Mouse (Mus musculus) heart, embryonic 14.5 days (tissue): ENCODE measurements around the gene Phgr1. TPM values are rescaled to one million over a fixed set of nuclear protein-coding genes. Genes with fewer than 3 reads are reported as not detected.

ENCODE experiments used
- ATAC-seq: fragments of 200-750 bp; cut with Nextera tagmentation; 2 replicates; pipeline ENCODE4 v1.8.0; 2017; ENCODE audit warnings: low read depth, moderate TSS enrichment; ENCODE audit not compliant: insufficient number of reproducible peaks, insufficient read depth, low FRiP score
- H3K27ac ChIP-seq, 2 experiments: fragments of 200-500 bp in 1 of 2; fragments of 300-500 bp in 1 of 2; sonication (generic) in 1 of 2; replicated peaks in 1 of 2; 2 replicates each; pipeline ENCODE4 v1.5.1; 2012 to 2014; ENCODE audit warnings: low read depth in 2 of 2, low read length in 2 of 2, control low read depth in 1 of 2, mild to moderate bottlenecking in 1 of 2, mixed read lengths in 1 of 2; ENCODE audit not compliant: control insufficient read depth in 1 of 2, insufficient read depth in 1 of 2
- H3K27me3 ChIP-seq: fragments of 300-500 bp; sonication (generic); 2 replicates; pipeline ENCODE4 v1.6.1; 2014; ENCODE audit warnings: mild to moderate bottlenecking, low read length, control low read depth; ENCODE audit not compliant: control insufficient read depth, insufficient read depth
- H3K36me3 ChIP-seq: fragments of 300-500 bp; sonication (generic); 2 replicates; pipeline ENCODE4 v1.6.1; 2014; ENCODE audit warnings: mild to moderate bottlenecking, control low read depth, low read length, mixed read lengths; ENCODE audit not compliant: control insufficient read depth, insufficient read depth
- H3K4me1 ChIP-seq, 2 experiments: fragments of 200-500 bp in 1 of 2; fragments of 300-500 bp in 1 of 2; sonication (generic) in 1 of 2; 2 replicates each; pipeline ENCODE4 v1.6.1; 2012 to 2014; ENCODE audit warnings: low read length in 2 of 2, control low read depth in 1 of 2, mixed read lengths in 1 of 2; ENCODE audit not compliant: control insufficient read depth in 2 of 2, insufficient read depth in 2 of 2
- H3K4me2 ChIP-seq: fragments of 300-500 bp; sonication (generic); 2 replicates; pipeline ENCODE4 v1.6.1; 2014; ENCODE audit warnings: mild to moderate bottlenecking, low read length
- H3K4me3 ChIP-seq, 2 experiments: fragments of 200-500 bp in 1 of 2; fragments of 300-500 bp in 1 of 2; sonication (generic) in 1 of 2; 2 replicates each; pipeline ENCODE4 v1.5.1; 2012 to 2014; ENCODE audit warnings: low read length in 2 of 2, mild to moderate bottlenecking in 2 of 2, control low read depth in 1 of 2, low read depth in 1 of 2, moderate library complexity in 1 of 2; ENCODE audit not compliant: control insufficient read depth in 1 of 2, insufficient read depth in 1 of 2
- H3K9ac ChIP-seq: fragments of 300-500 bp; sonication (generic); 2 replicates; pipeline ENCODE4 v1.6.1; 2014; ENCODE audit warnings: mild to moderate bottlenecking, low read length
- H3K9me3 ChIP-seq: fragments of 300-500 bp; sonication (generic); 2 replicates; pipeline ENCODE4 v1.6.1; 2016; ENCODE audit warnings: low read length, control low read depth; ENCODE audit not compliant: control insufficient read depth
- WGBS: fragments of 180-500 bp; shearing (Covaris S2); extraction: QIAGEN DNeasy Blood & Tissue Kit; methylation state at CpG from one replicate; pipeline ENCODE4 v1.1.7; 2014; 5-methylcytosine and 5-hydroxymethylcytosine counted together
- polyA plus RNA-seq: library from polyadenylated mRNA; unstranded; fragments of >200 nt; fragmentation: Nextera tagmentation; extraction: Ambion mirVana; gene quantifications from 2 replicates; pipeline ENCODE4 v1.2.1, GENCODE M21; 2014

Phgr1 gene
- polyA plus RNA-seq, 1 experiment from 2014 or later: not detected

DNA sequence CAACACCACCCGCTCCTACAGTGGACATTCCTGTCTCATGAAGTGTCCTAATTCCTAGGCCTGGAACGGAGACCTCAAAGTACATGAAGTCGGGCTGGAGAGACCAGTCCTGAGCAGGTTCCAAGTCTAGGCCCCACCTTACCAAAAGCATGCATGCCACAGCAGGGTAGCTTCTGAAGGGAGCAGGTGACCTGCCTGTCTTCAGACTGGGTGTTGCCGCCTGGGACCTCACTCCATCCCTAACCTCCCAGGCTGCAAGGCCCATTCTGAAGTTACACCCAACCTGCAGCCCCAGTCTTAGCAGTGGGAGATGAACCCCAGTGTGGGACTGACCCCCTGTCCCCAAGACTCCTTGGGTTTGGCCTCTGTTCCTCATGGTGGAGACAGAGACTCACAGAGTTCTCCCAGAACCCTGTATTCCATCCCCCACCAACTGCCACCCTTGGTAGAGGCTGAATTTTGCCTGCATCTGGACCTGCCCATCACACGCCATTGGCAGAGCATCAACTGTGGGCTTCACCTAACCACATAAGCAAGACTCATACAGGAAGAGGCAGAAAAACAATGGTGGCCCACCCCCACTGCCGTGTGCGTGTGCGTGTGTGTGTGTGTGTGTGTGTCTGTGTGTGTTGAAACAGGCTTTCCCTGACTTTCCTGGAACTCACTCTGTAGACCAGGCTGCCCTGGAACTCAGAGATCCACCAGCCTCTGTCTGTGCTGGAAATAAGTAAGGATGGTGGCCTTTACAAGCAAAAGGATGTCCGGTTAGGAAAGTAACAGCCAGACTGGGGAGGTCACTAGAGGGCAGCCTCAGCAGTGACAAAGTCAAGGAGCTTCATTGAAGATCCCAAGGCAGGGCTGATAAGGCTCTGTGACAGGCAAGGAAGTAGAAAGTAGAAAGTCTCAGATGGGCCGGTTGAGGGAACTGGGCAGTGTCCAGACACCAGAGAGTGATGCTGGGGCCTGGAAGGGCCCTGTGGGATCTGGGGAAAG lies 6.2 kb upstream of the Phgr1 start:
- H3K27ac ChIP-seq: no peak overlapping the region
- no peaks in the 10 kb centered on the region for H3K9me3 ChIP-seq
- no peaks in the 10 kb centered on the region for H3K36me3 ChIP-seq
- 68% methylated on average over 10 of the region's 10 CpGs for WGBS
- ATAC-seq: no peak
- no peak overlapping the region for H3K4me3 ChIP-seq
- no peaks in the 10 kb centered on the region for H3K27me3 ChIP-seq
- no peak overlapping the region for H3K9ac ChIP-seq
- peaks cover 28% of the 10 kb centered on the region in 2 experiments for H3K4me1 ChIP-seq
- H3K4me2 ChIP-seq: no peak overlapping the region

DNA sequence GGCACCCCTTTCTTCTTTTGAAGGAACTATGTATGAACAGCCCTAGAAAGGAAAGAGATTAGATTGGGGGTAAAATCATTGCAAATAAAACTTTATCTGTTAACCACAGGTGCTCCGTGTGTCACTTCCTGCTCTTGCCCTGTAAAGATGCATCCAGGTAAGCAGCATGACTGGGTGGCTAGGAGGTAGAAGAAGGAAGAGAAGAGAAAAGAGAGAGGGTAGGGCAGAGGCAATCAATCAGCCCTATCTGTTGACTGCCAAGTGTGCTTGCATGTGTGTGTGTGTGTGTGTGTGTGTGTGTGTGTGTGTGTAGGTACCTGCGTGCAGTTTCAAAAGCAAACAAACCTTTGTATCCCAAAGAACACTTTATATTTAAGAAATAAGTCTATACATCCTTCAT lies 2.0 kb downstream of the Phgr1 start:
- ATAC-seq: no peak
- 75% methylated on average over 2 of the region's 2 CpGs for WGBS
- Histone ChIP-seq H3K27me3 (no peaks in the 10 kb centered on the region), H3K27ac (no peak overlapping the region), H3K4me2 (no peak overlapping the region), H3K4me1 (peaks cover 3 to 10% of the 10 kb centered on the region in 2 experiments; a peak in 3 of 4 replicates), H3K36me3 (no peaks in the 10 kb centered on the region), H3K9ac (no peak overlapping the region), H3K4me3 (no peak overlapping the region), H3K9me3 (no peaks in the 10 kb centered on the region)

DNA sequence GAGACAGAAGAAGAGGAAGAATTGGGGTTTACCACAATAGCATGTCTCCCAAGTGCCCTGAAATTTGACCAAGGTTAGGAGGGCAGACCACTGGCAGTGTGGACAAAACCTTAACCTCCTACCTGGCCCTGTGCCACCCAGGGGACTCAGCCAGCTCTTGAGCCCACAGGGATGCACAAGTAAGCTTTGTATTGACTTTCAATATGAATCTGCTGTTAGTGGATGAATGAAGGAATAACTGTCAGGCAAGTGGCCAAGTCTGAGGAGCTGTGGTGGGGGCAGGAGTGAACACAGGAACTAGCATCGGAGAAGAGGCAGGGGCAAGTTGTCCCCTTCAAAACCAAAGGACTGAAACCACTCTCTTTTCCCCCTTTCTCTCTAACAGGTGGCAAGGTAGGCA lies 2.8 kb downstream of the Phgr1 start:
- H3K4me1 ChIP-seq: peaks cover 3 to 14% of the 10 kb centered on the region in 2 experiments; a peak in 3 of 4 replicates
- WGBS: 25% methylated on average over 1 of the region's 1 CpGs
- no peak overlapping the region for H3K4me2 ChIP-seq
- H3K27ac ChIP-seq: no peak overlapping the region
- H3K9ac ChIP-seq: no peak overlapping the region
- no peaks in the 10 kb centered on the region for H3K36me3 ChIP-seq
- no peak overlapping the region for H3K4me3 ChIP-seq
- ATAC-seq: no peak
- no peaks in the 10 kb centered on the region for H3K9me3 ChIP-seq
- peaks cover 3% of the 10 kb centered on the region; the same call in 1 of the 2 replicates for H3K27me3 ChIP-seq

DNA sequence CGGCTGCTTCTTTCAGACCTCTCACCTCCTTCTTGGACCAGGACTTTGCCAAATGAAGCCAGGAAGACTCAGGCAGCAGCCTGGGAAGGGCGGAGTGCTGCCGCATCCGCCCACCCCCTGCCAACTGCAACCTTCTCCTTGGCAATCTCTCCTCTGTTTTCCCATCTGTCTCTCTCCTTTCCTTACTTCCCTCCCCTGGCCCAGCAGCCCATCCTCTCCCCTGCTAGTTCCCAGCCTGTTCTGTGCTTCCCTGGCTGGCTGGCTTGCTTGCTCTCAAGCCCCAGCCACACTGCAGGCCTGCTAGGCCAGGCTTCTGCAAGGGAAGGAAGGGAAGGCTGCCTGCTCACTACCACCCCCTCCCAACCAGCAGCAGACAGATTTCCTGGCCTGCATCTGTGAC lies 3.3 kb downstream of the Phgr1 start:
- Histone ChIP-seq H3K36me3 (no peaks in the 10 kb centered on the region), H3K9me3 (no peaks in the 10 kb centered on the region), H3K27me3 (peaks cover 3% of the 10 kb centered on the region; the same call in 1 of the 2 replicates), H3K4me2 (no peak overlapping the region), H3K4me3 (no peak overlapping the region), H3K27ac (peak overlapping the region in 1 of 2 experiments; percentile 33; a peak in 2 of 4 replicates), H3K4me1 (peaks cover 3 to 14% of the 10 kb centered on the region in 2 experiments; a peak in 3 of 4 replicates), H3K9ac (no peak overlapping the region)
- WGBS: 46% methylated on average over 3 of the region's 4 CpGs
- no peak for ATAC-seq

DNA sequence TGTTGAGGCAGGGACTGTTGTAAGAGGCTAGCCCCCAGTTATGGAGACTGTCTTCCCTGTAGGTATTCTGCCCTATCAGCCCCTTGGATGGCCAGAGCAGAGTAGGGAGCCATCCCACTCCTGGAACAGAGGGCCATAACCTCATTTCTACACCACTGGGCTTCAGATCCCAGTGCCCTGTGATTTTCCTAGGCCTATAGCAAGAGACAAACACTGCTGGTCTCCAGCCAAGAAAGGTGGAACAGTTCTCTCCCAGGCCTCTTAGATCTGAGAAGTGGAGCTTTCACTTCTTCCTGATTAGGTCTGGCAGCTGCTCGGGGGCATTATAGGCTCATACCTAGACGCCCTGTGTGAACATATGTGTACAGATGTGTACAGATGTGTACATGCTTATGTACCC lies 3.7 kb downstream of the Phgr1 start:
- peaks cover 3% of the 10 kb centered on the region; the same call in 1 of the 2 replicates for H3K27me3 ChIP-seq
- peaks cover 3 to 14% of the 10 kb centered on the region in 2 experiments; a peak in 3 of 4 replicates for H3K4me1 ChIP-seq
- no peak for ATAC-seq
- whole genome bisulfite sequencing: 45% methylated on average over 2 of the region's 2 CpGs
- peak overlapping the region in 1 of 2 experiments; percentile 33; a peak in 2 of 4 replicates for H3K27ac ChIP-seq
- no peaks in the 10 kb centered on the region for H3K9me3 ChIP-seq
- no peak overlapping the region for H3K9ac ChIP-seq
- no peaks in the 10 kb centered on the region for H3K36me3 ChIP-seq
- no peak overlapping the region for H3K4me3 ChIP-seq
- H3K4me2 ChIP-seq: no peak overlapping the region

DNA sequence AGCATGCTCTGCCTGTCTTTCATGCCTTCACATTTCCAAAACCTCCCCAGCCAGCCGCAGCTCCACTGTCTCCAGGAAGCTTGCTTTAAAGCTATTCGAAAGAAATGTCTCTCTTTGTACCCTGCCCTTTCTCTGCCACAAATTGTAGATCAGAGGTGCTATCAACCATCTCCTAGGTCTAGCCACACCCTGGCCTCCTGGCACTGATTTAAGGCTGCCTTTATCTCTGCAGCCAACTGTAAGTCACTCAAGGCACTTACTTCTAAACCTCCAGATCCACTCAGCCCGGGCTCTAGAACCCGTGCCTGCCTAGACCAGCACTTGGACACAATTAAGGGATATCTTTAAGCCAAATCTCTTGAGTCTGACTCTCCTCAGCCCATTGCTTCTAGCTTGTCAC lies 5.8 kb downstream of the Phgr1 start:
- Histone ChIP-seq H3K27me3 (peaks cover 3% of the 10 kb centered on the region; the same call in 1 of the 2 replicates), H3K4me3 (no peak overlapping the region), H3K4me1 (peaks cover 3 to 14% of the 10 kb centered on the region in 2 experiments; a peak in 3 of 4 replicates), H3K36me3 (no peaks in the 10 kb centered on the region), H3K4me2 (no peak overlapping the region), H3K27ac (no peak overlapping the region), H3K9ac (no peak overlapping the region), H3K9me3 (no peaks in the 10 kb centered on the region)
- ATAC-seq: no peak
- 60% methylated on average over 4 of the region's 4 CpGs for WGBS

DNA sequence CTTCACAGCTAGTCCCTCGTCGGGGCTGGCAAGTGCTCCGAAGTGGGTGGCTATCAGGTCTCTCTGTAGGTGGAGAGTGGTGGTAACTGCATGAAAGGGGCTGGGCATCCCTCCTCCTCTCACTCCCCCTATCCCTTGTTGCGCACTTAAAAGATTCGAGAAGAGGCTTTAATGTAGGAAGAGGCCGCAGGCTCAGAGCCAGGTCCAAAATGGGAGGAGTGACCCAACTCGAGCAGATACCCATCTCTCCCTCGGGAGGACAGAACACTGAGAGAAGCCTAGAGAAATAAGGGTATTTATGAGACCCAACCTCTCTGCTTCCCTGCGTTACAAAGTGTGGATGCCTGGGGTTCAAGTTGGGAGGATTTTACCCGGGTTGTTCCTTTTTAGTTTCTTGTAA lies 6.5 kb downstream of the Phgr1 start:
- H3K9ac ChIP-seq: peak overlapping the region; percentile 21; the same call in 1 of the 2 replicates
- WGBS: 8% methylated on average over 10 of the region's 10 CpGs
- H3K27me3 ChIP-seq: peaks cover 3% of the 10 kb centered on the region; the same call in 1 of the 2 replicates
- H3K4me2 ChIP-seq: peak overlapping the region; percentile 80
- no peak for ATAC-seq
- H3K4me3 ChIP-seq: peak overlapping the region; percentile 33 to 34
- H3K4me1 ChIP-seq: peaks cover 3 to 14% of the 10 kb centered on the region in 2 experiments; a peak in 3 of 4 replicates
- H3K9me3 ChIP-seq: no peaks in the 10 kb centered on the region
- H3K27ac ChIP-seq: no peak overlapping the region
- no peaks in the 10 kb centered on the region for H3K36me3 ChIP-seq
